ENCODE assay signal across 20 mouse cellular contexts in the genomic region with DNA sequence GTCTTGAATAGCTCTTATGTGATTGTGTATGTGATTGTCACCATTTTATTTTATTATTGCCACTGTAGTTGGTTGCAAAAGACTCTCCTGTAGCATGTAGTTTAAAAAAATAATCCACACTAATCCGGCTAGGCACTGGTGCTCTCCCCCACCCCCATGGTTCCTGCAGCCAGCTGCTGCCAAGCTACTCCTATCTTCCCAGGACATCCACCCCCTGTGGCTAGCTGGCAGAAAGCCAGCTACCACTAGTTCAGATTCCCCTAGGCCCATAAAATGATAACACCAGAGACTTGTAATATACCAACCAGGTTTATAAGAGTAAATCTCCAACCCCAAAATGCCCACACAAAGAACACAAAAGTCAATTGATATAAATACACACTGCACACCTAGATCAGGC. TPM values are rescaled to one million over a fixed set of nuclear protein-coding genes. Genes with fewer than 3 reads are reported as not detected.
"Had no signal": no experiment of that assay in that cellular context is flagged by ENCODE, and none has a peak within 500 bp of the region (broad histone marks: within the 10 kb centered on the region; RNA-seq: fewer than 3 reads in every experiment).

No protein-coding gene starts in this region.

- H3K4me1 ChIP-seq: limb, embryonic 10.5 days; liver, embryonic 12.5 days; lung, embryonic 15.5 days; stomach, embryonic 15.5 days had no signal

- ATAC-seq: liver, embryonic 12.5 days; midbrain, embryonic 13.5 days had no signal

- H3K27ac ChIP-seq: kidney, postnatal 0 days; limb, embryonic 10.5 days; liver, embryonic 12.5 days; lung, embryonic 15.5 days; macrophage; midbrain, embryonic 13.5 days; stomach, embryonic 15.5 days had no signal

- H3K9me3 ChIP-seq: limb, embryonic 10.5 days; lung, embryonic 15.5 days; stomach, embryonic 15.5 days had no signal

- H3K9ac ChIP-seq: liver, embryonic 12.5 days; lung, embryonic 15.5 days; midbrain, embryonic 13.5 days; stomach, embryonic 15.5 days had no signal

- H3K4me3 ChIP-seq: limb, embryonic 10.5 days; liver, embryonic 12.5 days; lung, embryonic 15.5 days; midbrain, embryonic 13.5 days; stomach, embryonic 15.5 days had no signal

- H3K27me3 ChIP-seq: liver, embryonic 12.5 days; lung, embryonic 15.5 days; stomach, embryonic 15.5 days had no signal

- H3K4me2 ChIP-seq: liver, embryonic 12.5 days; lung, embryonic 15.5 days; midbrain, embryonic 13.5 days; stomach, embryonic 15.5 days had no signal

- DNase-seq: kidney, adult 8-10 months; kidney, postnatal 36 days; lung, postnatal 14 days; right cerebral cortex, postnatal 14 days; thymus, adult 2 months; thymus, postnatal 25 days had no signal

RNA-seq across cellular contexts. Expression of a gene that starts 21.6 kb away (rescaled TPM):
- polyA plus RNA-seq: kidney, postnatal 0 days; limb, embryonic 10.5 days; limb, embryonic 14.5 days; liver, embryonic 12.5 days; liver, embryonic 16.5 days; macrophage; midbrain, embryonic 13.5 days; spleen, adult 2 months; urinary bladder, adult 2 months had no signal

RNA-seq across cellular contexts. Expression of a gene that starts 55.0 kb away (rescaled TPM):
- total RNA-seq: left cerebral cortex, adult 18-20 months; midbrain, postnatal 0 days had no signal
- polyA plus RNA-seq: kidney, postnatal 0 days; limb, embryonic 10.5 days; macrophage; midbrain, embryonic 13.5 days; neural tube, embryonic 14.5 days had no signal
